Mouse (Mus musculus): ENCODE data around the gene Ramp2. TPM values are rescaled to one million over a fixed set of nuclear protein-coding genes. Genes with fewer than 3 reads are reported as not detected.
A peak's percentile ranks its signal among the peaks of the same experiment; 100 is the strongest.

Ramp2 gene
- polyA plus RNA-seq, 1 experiment from 2014 or later = 95.8 TPM

- peak overlapping the region; percentile 63; the same call in 1 of the 2 replicates for H3K9ac ChIP-seq (ENCODE audit: low read length)
- 40% methylated on average over 6 of the region's 6 CpGs for WGBS
- H3K27ac ChIP-seq (ENCODE audit: low read length) = peak overlapping the region; percentile 94
- no peaks in the 10 kb centered on the region for H3K9me3 ChIP-seq (replicated peaks; ENCODE audit: control insufficient read depth, low read length)
- ATAC-seq (ENCODE audit: insufficient read depth, low FRiP score) = peak; percentile 78
- H3K27me3 ChIP-seq (ENCODE audit: control insufficient read depth, insufficient read depth, low read length) = no peaks in the 10 kb centered on the region
- peak overlapping the region; percentile 52 for H3K4me2 ChIP-seq (ENCODE audit: low read depth, low read length)
- peaks cover 30% of the 10 kb centered on the region for H3K4me1 ChIP-seq (ENCODE audit: control insufficient read depth, insufficient read depth, low read length)
- peak overlapping the region; percentile 30 for H3K4me3 ChIP-seq (replicated peaks; ENCODE audit: low read length)
- no peaks in the 10 kb centered on the region for H3K36me3 ChIP-seq (ENCODE audit: control insufficient read depth, insufficient read depth, low read length)
Measured at GRCm38 (mm10) chr11:101232010-101232839, 13.6 kb upstream of the Ramp2 start.

GRCm38 (mm10) chr11:101233240-101233639 lies 12.6 kb upstream of the Ramp2 start:
- Histone ChIP-seq H3K27me3 (ENCODE audit: control insufficient read depth, insufficient read depth, low read length) (no peaks in the 10 kb centered on the region), H3K4me1 (ENCODE audit: control insufficient read depth, insufficient read depth, low read length) (peaks cover 38% of the 10 kb centered on the region), H3K9ac (ENCODE audit: low read length) (no peak overlapping the region), H3K27ac (ENCODE audit: low read length) (no peak overlapping the region), H3K4me2 (ENCODE audit: low read depth, low read length) (no peak overlapping the region), H3K4me3 (replicated peaks; ENCODE audit: low read length) (no peak overlapping the region), H3K9me3 (replicated peaks; ENCODE audit: control insufficient read depth, low read length) (no peaks in the 10 kb centered on the region), H3K36me3 (ENCODE audit: control insufficient read depth, insufficient read depth, low read length) (no peaks in the 10 kb centered on the region)
- no peak for ATAC-seq (ENCODE audit: insufficient read depth, low FRiP score)
- WGBS = 62% methylated on average over 1 of the region's 1 CpGs

GRCm38 (mm10) chr11:101234124-101234523 lies 11.7 kb upstream of the Ramp2 start:
- H3K36me3 ChIP-seq (ENCODE audit: control insufficient read depth, insufficient read depth, low read length) = no peaks in the 10 kb centered on the region
- no peaks in the 10 kb centered on the region for H3K27me3 ChIP-seq (ENCODE audit: control insufficient read depth, insufficient read depth, low read length)
- no peaks in the 10 kb centered on the region for H3K9me3 ChIP-seq (replicated peaks; ENCODE audit: control insufficient read depth, low read length)
- ATAC-seq (ENCODE audit: insufficient read depth, low FRiP score) = no peak
- H3K27ac ChIP-seq (ENCODE audit: low read length) = no peak overlapping the region
- peaks cover 38% of the 10 kb centered on the region for H3K4me1 ChIP-seq (ENCODE audit: control insufficient read depth, insufficient read depth, low read length)
- no peak overlapping the region for H3K4me3 ChIP-seq (replicated peaks; ENCODE audit: low read length)
- H3K4me2 ChIP-seq (ENCODE audit: low read depth, low read length) = no peak overlapping the region
- H3K9ac ChIP-seq (ENCODE audit: low read length) = no peak overlapping the region

- H3K4me1 ChIP-seq (ENCODE audit: control insufficient read depth, insufficient read depth, low read length) = peaks cover 30% of the 10 kb centered on the region
- ATAC-seq (ENCODE audit: insufficient read depth, low FRiP score) = no peak
- H3K36me3 ChIP-seq (ENCODE audit: control insufficient read depth, insufficient read depth, low read length) = no peaks in the 10 kb centered on the region
- H3K9ac ChIP-seq (ENCODE audit: low read length) = no peak overlapping the region
- no peaks in the 10 kb centered on the region for H3K27me3 ChIP-seq (ENCODE audit: control insufficient read depth, insufficient read depth, low read length)
- H3K9me3 ChIP-seq (replicated peaks; ENCODE audit: control insufficient read depth, low read length) = no peaks in the 10 kb centered on the region
- no peak overlapping the region for H3K27ac ChIP-seq (ENCODE audit: low read length)
- no peak overlapping the region for H3K4me3 ChIP-seq (replicated peaks; ENCODE audit: low read length)
- H3K4me2 ChIP-seq (ENCODE audit: low read depth, low read length) = no peak overlapping the region
Measured at GRCm38 (mm10) chr11:101235429-101235828, 10.4 kb upstream of the Ramp2 start.

- WGBS = 90% methylated on average over 5 of the region's 5 CpGs
- Histone ChIP-seq H3K4me1 (ENCODE audit: control insufficient read depth, insufficient read depth, low read length) (peaks cover 17% of the 10 kb centered on the region), H3K27me3 (ENCODE audit: control insufficient read depth, insufficient read depth, low read length) (no peaks in the 10 kb centered on the region), H3K4me3 (replicated peaks; ENCODE audit: low read length) (no peak overlapping the region), H3K36me3 (ENCODE audit: control insufficient read depth, insufficient read depth, low read length) (no peaks in the 10 kb centered on the region), H3K27ac (ENCODE audit: low read length) (no peak overlapping the region), H3K9ac (ENCODE audit: low read length) (no peak overlapping the region), H3K9me3 (replicated peaks; ENCODE audit: control insufficient read depth, low read length) (no peaks in the 10 kb centered on the region), H3K4me2 (ENCODE audit: low read depth, low read length) (no peak overlapping the region)
- ATAC-seq (ENCODE audit: insufficient read depth, low FRiP score) = no peak
Measured at GRCm38 (mm10) chr11:101236782-101237181, 9.0 kb upstream of the Ramp2 start.

GRCm38 (mm10) chr11:101238071-101238647 lies 7.7 kb upstream of the Ramp2 start:
- peak; percentile 77 for ATAC-seq (ENCODE audit: insufficient read depth, low FRiP score)
- no peaks in the 10 kb centered on the region for H3K9me3 ChIP-seq (replicated peaks; ENCODE audit: control insufficient read depth, low read length)
- no peaks in the 10 kb centered on the region for H3K36me3 ChIP-seq (ENCODE audit: control insufficient read depth, insufficient read depth, low read length)
- peak overlapping the region; percentile 49 for H3K9ac ChIP-seq (ENCODE audit: low read length)
- H3K27me3 ChIP-seq (ENCODE audit: control insufficient read depth, insufficient read depth, low read length) = no peaks in the 10 kb centered on the region
- no peak overlapping the region for H3K4me2 ChIP-seq (ENCODE audit: low read depth, low read length)
- H3K4me3 ChIP-seq (replicated peaks; ENCODE audit: low read length) = no peak overlapping the region
- 33% methylated on average over 5 of the region's 5 CpGs for WGBS
- peak overlapping the region; percentile 82 for H3K27ac ChIP-seq (ENCODE audit: low read length)
- peaks cover 8% of the 10 kb centered on the region for H3K4me1 ChIP-seq (ENCODE audit: control insufficient read depth, insufficient read depth, low read length)

GRCm38 (mm10) chr11:101245071-101245470 lies 757 bp upstream of the Ramp2 start:
- no peaks in the 10 kb centered on the region for H3K36me3 ChIP-seq (ENCODE audit: control insufficient read depth, insufficient read depth, low read length)
- H3K4me2 ChIP-seq (ENCODE audit: low read depth, low read length) = peak overlapping the region; percentile 91
- H3K4me1 ChIP-seq (ENCODE audit: control insufficient read depth, insufficient read depth, low read length) = peaks cover 15% of the 10 kb centered on the region; the same call in 1 of the 2 replicates
- ATAC-seq (ENCODE audit: insufficient read depth, low FRiP score) = no peak
- 0 out of 2 replicates have a peak overlapping the region, but pooled peaks have one; percentile 74 for H3K4me3 ChIP-seq (replicated peaks; ENCODE audit: low read length)
- peak overlapping the region; percentile 90 for H3K9ac ChIP-seq (ENCODE audit: low read length)
- no peaks in the 10 kb centered on the region for H3K9me3 ChIP-seq (replicated peaks; ENCODE audit: control insufficient read depth, low read length)
- H3K27me3 ChIP-seq (ENCODE audit: control insufficient read depth, insufficient read depth, low read length) = no peaks in the 10 kb centered on the region
- WGBS = 42% methylated on average over 4 of the region's 4 CpGs
- peak overlapping the region; percentile 90 for H3K27ac ChIP-seq (ENCODE audit: low read length)

GRCm38 (mm10) chr11:101246702-101247012 lies 829 bp downstream of the Ramp2 start:
- Histone ChIP-seq H3K27me3 (ENCODE audit: control insufficient read depth, insufficient read depth, low read length) (no peaks in the 10 kb centered on the region), H3K9ac (ENCODE audit: low read length) (peak overlapping the region; percentile 90), H3K27ac (ENCODE audit: low read length) (peak overlapping the region; percentile 90), H3K9me3 (replicated peaks; ENCODE audit: control insufficient read depth, low read length) (no peaks in the 10 kb centered on the region), H3K4me1 (ENCODE audit: control insufficient read depth, insufficient read depth, low read length) (peaks cover 15% of the 10 kb centered on the region; the same call in 1 of the 2 replicates), H3K4me2 (ENCODE audit: low read depth, low read length) (peak overlapping the region; percentile 91), H3K4me3 (replicated peaks; ENCODE audit: low read length) (peak overlapping the region; percentile 74), H3K36me3 (ENCODE audit: control insufficient read depth, insufficient read depth, low read length) (no peaks in the 10 kb centered on the region)
- WGBS = 9% methylated on average over 7 of the region's 7 CpGs
- ATAC-seq (ENCODE audit: insufficient read depth, low FRiP score) = no peak

GRCm38 (mm10) chr11:101247521-101248030 lies 1.7 kb downstream of the Ramp2 start:
- H3K4me1 ChIP-seq (ENCODE audit: control insufficient read depth, insufficient read depth, low read length) = peaks cover 19% of the 10 kb centered on the region
- no peaks in the 10 kb centered on the region for H3K27me3 ChIP-seq (ENCODE audit: control insufficient read depth, insufficient read depth, low read length)
- ATAC-seq (ENCODE audit: insufficient read depth, low FRiP score) = no peak
- peak overlapping the region; percentile 74 for H3K4me3 ChIP-seq (replicated peaks; ENCODE audit: low read length)
- peak overlapping the region; percentile 90 for H3K9ac ChIP-seq (ENCODE audit: low read length)
- H3K36me3 ChIP-seq (ENCODE audit: control insufficient read depth, insufficient read depth, low read length) = no peaks in the 10 kb centered on the region
- WGBS = 80% methylated on average over 6 of the region's 6 CpGs
- peak overlapping the region; percentile 90; the same call in 1 of the 2 replicates for H3K27ac ChIP-seq (ENCODE audit: low read length)
- H3K9me3 ChIP-seq (replicated peaks; ENCODE audit: control insufficient read depth, low read length) = no peaks in the 10 kb centered on the region
- H3K4me2 ChIP-seq (ENCODE audit: low read depth, low read length) = peak overlapping the region; percentile 91

All from stomach, embryonic 16.5 days (tissue).